Mouse (Mus musculus) kidney, embryonic 16.5 days (tissue): ENCODE data around the gene Ano8. TPM values are rescaled to one million over a fixed set of nuclear protein-coding genes. Genes with fewer than 3 reads are reported as not detected.

Experiments used
- ATAC-seq: fragments of 200-750 bp; cut with Nextera tagmentation; 2 replicates; pipeline ENCODE4 v1.8.0; 2017; ENCODE audit warnings: moderate TSS enrichment; ENCODE audit not compliant: low FRiP score, low TSS enrichment
- H3K27ac ChIP-seq: fragments of 300-500 bp; sonication (generic); 2 replicates; pipeline ENCODE4 v1.5.1; 2014; ENCODE audit warnings: low read length
- H3K27me3 ChIP-seq: fragments of 300-500 bp; sonication (generic); 2 replicates; pipeline ENCODE4 v1.6.1; 2014; ENCODE audit warnings: low read length, control low read depth, mixed read lengths; ENCODE audit not compliant: insufficient read depth
- H3K36me3 ChIP-seq: fragments of 300-500 bp; sonication (generic); 2 replicates; pipeline ENCODE4 v1.6.1; 2014; ENCODE audit warnings: low read length, control low read depth, mixed read lengths; ENCODE audit not compliant: insufficient read depth
- H3K4me1 ChIP-seq: fragments of 300-500 bp; sonication (generic); 2 replicates; pipeline ENCODE4 v1.6.1; 2014; ENCODE audit warnings: low read length, control low read depth, mixed read lengths; ENCODE audit not compliant: insufficient read depth
- H3K4me2 ChIP-seq: fragments of 300-500 bp; sonication (generic); replicated peaks from 2 replicates; pipeline ENCODE4 v1.6.1; 2014; ENCODE audit warnings: low read depth, low read length
- H3K4me3 ChIP-seq: fragments of 300-500 bp; sonication (generic); 2 replicates; pipeline ENCODE4 v1.5.1; 2014; ENCODE audit warnings: mild to moderate bottlenecking, low read length
- H3K9ac ChIP-seq: fragments of 300-500 bp; sonication (generic); replicated peaks from 2 replicates; pipeline ENCODE4 v1.6.1; 2014; ENCODE audit warnings: low read length
- H3K9me3 ChIP-seq: fragments of 300-500 bp; sonication (generic); 2 replicates; pipeline ENCODE4 v1.6.1; 2016; ENCODE audit warnings: low read length, control low read depth
- WGBS: fragments of 180-500 bp; shearing (Covaris S2); extraction: QIAGEN DNeasy Blood & Tissue Kit; methylation state at CpG from one replicate; pipeline ENCODE4 v1.1.7; 2014; 5-methylcytosine and 5-hydroxymethylcytosine counted together
- polyA plus RNA-seq: library from polyadenylated mRNA; unstranded; fragments of >200 nt; fragmentation: Nextera tagmentation; extraction: Ambion mirVana; gene quantifications from 2 replicates; pipeline ENCODE4 v1.2.1, GENCODE M21; 2015

The Ano8 gene
- polyA plus RNA-seq, 1 experiment from 2014 or later = 0.81 TPM

DNA sequence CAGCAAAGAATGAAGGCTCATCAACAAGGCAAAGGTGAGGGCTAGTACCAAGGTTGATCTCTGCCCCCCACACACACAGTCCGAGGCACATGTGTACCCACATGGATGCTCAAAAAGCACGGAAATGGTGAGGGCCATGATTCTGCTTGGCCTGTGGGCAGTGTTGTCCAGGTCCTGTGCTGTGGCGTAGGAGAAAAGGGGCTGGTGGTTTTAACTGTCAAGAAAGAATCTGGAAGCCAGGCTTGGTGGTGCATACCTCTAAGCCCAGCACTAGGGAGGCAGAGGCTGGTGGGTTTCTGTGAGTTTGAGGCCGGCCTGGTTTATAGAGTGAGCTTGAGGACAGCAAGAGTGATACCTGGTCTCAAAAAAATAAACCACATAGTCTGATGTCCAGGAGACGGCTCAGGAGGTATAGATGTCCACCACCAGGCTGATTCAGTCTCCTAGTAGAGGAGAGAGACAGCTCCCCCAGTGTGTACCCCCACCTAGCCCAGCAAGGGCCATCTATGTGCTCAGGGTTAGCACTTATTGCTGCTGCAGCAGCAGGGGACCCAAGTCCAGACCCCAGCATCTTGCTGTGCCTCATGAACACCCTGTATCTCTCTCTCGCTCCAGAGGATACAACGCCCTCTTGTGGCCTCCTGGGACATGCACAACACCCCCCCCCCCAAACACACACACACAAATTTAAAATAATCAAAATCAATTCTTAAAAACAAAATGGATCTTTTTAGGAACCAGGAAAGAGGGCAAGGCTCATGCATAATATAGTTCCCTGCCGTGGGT lies 13.0 kb downstream of the Ano8 start:
- peaks cover 2% of the 10 kb centered on the region; the same call in 1 of the 2 replicates for H3K27me3 ChIP-seq
- H3K9me3 ChIP-seq = no peaks in the 10 kb centered on the region
- peaks cover 21% of the 10 kb centered on the region for H3K36me3 ChIP-seq
- H3K27ac ChIP-seq = no peak overlapping the region
- no peak overlapping the region for H3K9ac ChIP-seq
- H3K4me3 ChIP-seq = no peak overlapping the region
- no peak for ATAC-seq
- WGBS = 86% methylated on average over 8 of the region's 8 CpGs
- no peak overlapping the region for H3K4me2 ChIP-seq
- peaks cover 25% of the 10 kb centered on the region for H3K4me1 ChIP-seq

DNA sequence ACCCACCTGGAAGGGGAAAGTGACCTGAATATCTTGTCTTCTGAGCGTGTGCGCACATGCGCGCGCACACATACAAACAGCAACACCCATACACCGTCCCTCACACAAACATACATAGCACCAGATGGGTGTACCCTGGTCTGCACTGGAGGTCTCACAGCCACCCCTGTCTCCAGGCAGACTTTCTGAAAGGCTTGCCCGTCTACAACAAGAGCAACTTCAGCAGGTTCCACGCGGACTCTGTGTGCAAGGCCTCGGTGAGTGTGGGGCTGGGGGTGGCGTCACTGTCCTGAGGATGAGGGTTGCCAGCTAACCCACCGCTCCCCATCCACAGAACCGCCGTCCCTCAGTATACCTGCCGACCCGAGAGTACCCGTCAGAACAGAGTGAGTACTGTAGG lies 13.9 kb downstream of the Ano8 start:
- no peak overlapping the region for H3K9ac ChIP-seq
- no peak overlapping the region for H3K4me2 ChIP-seq
- 96% methylated on average over 17 of the region's 17 CpGs for whole genome bisulfite sequencing
- no peak overlapping the region for H3K4me3 ChIP-seq
- H3K36me3 ChIP-seq = peaks cover 21% of the 10 kb centered on the region
- ATAC-seq = no peak
- no peaks in the 10 kb centered on the region for H3K27me3 ChIP-seq
- H3K27ac ChIP-seq = no peak overlapping the region
- H3K4me1 ChIP-seq = peaks cover 18% of the 10 kb centered on the region
- H3K9me3 ChIP-seq = no peaks in the 10 kb centered on the region

GRCm38 (mm10) chr8:71470913-71471255 lies 14.9 kb downstream of the Ano8 start:
- Histone ChIP-seq H3K4me1 (peaks cover 15% of the 10 kb centered on the region), H3K4me2 (no peak overlapping the region), H3K36me3 (peaks cover 21% of the 10 kb centered on the region), H3K4me3 (no peak overlapping the region), H3K27me3 (no peaks in the 10 kb centered on the region), H3K27ac (no peak overlapping the region), H3K9me3 (no peaks in the 10 kb centered on the region), H3K9ac (no peak overlapping the region)
- 84% methylated on average over 5 of the region's 5 CpGs for WGBS
- ATAC-seq = no peak

DNA sequence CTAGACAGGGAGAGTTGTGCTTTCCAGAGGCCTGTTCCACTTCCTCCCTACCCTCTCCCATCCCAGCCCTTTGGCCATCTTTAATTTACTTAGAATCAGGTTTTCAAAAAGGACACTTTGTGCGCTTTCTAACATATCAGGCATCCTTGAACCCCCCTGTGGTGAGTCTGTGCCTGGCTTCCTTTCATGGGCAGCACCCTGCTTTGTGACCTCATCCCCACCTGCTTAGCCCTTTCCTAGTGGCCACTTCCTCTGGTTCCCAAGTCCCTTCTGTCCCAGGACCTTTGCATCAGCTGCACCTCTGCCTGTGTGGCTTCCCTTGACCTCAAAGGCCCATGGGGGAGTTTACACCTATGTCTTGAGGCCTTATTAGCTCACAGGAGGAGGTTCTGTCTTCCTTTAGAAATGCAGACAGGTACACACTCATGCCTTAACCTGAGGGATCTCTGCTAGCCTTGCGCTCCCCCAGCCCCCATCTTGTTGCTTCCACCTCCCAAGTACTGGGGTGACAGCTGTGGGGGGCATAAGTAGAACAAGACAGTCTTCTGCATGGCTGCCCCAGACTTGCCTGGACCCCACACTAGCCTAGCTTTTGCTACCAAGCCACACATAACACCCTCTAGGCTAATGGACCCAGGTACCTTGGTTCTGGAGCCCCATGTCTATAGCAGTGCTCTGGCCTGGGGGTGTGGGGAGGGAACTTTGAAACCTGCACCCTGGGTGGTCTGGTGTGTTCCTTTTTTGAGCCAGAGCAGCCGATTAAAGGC lies 15.4 kb downstream of the Ano8 start:
- Histone ChIP-seq H3K36me3 (peaks cover 21% of the 10 kb centered on the region), H3K9me3 (no peaks in the 10 kb centered on the region), H3K4me2 (peak overlapping the region; percentile 84), H3K27me3 (no peaks in the 10 kb centered on the region), H3K4me3 (peak overlapping the region; percentile 78), H3K27ac (no peak overlapping the region), H3K4me1 (peaks cover 17% of the 10 kb centered on the region), H3K9ac (peak overlapping the region; percentile 79)
- WGBS = 79% methylated on average over 3 of the region's 3 CpGs
- ATAC-seq = no peak

DNA sequence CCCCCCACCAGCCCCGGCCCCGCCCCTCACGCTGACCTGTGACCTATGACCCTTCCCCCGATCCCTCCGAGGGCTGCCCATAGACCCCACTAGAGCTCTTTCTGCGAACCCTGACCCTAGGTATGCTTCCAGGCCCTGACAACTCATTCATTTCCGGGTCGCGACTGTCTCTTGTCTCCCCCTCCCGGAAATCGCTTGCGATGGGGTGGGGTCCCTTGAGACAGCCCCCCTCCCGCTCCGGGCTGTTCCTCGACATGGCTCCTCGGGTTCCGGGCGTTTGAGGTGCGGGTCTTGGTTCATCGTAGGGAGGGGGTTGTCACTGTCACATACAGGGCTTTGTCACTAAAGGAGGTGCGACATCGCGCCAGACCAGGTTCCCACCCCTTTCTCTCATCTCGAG lies 16.4 kb downstream of the Ano8 start:
- ATAC-seq = peak; percentile 17
- Histone ChIP-seq H3K9me3 (no peaks in the 10 kb centered on the region), H3K36me3 (peaks cover 18% of the 10 kb centered on the region), H3K27me3 (no peaks in the 10 kb centered on the region), H3K27ac (no peak overlapping the region), H3K4me3 (peak overlapping the region; percentile 78), H3K4me1 (peaks cover 19% of the 10 kb centered on the region), H3K4me2 (peak overlapping the region; percentile 84), H3K9ac (peak overlapping the region; percentile 79)
- WGBS = under 1% methylated on average over 22 of the region's 24 CpGs

- Histone ChIP-seq H3K27me3 (no peaks in the 10 kb centered on the region), H3K27ac (no peak within 1 kb of the TSS), H3K9ac (peak within 1 kb of the TSS; percentile 79), H3K4me1 (peaks cover 24% of the 10 kb centered on the region), H3K9me3 (no peaks in the 10 kb centered on the region), H3K4me3 (peak within 1 kb of the TSS; percentile 78), H3K4me2 (peak within 1 kb of the TSS; percentile 84), H3K36me3 (peaks cover 14% of the 10 kb centered on the region)
- peak; percentile 89 for ATAC-seq
- WGBS = under 1% methylated on average over 42 of the region's 52 CpGs
Measured at GRCm38 (mm10) chr8:71468916-71469315, 16.8 kb downstream of the Ano8 start, which contains the start of gene Dda1. Gene Dda1, plus strand, starts transcription at chr8:71469199.

- no peak overlapping the region for H3K27ac ChIP-seq
- peaks cover 10% of the 10 kb centered on the region; the same call in 1 of the 2 replicates for H3K36me3 ChIP-seq
- H3K4me2 ChIP-seq = no peak overlapping the region
- 96% methylated on average over 1 of the region's 1 CpGs for WGBS
- ATAC-seq = no peak
- H3K4me3 ChIP-seq = no peak overlapping the region
- H3K9me3 ChIP-seq = no peaks in the 10 kb centered on the region
- no peaks in the 10 kb centered on the region for H3K27me3 ChIP-seq
- no peak overlapping the region for H3K9ac ChIP-seq
- peaks cover 27% of the 10 kb centered on the region for H3K4me1 ChIP-seq
Measured at GRCm38 (mm10) chr8:71468001-71468400, 17.8 kb downstream of the Ano8 start.

GRCm38 (mm10) chr8:71467201-71467600 lies 18.6 kb downstream of the Ano8 start:
- WGBS = 94% methylated on average over 2 of the region's 2 CpGs

DNA sequence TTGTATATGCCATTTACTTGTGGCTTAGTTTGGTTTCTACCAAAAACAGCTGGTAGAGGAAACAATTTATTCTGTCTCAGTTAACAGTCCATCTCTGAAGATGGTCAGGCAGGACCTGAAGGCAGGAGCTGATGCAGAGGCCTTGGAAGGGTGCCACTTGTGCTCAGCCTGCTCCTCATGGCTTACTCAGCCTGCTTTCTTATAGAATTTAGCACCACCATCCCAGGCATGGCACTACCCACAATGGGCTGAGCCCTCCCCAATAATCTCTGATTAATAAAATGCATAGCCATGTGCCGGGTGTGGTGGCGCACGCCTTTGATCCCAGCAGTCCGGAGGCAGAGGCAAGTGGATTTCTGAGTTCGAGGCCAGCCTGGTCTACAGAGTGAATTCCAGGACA lies 19.6 kb downstream of the Ano8 start:
- no peak overlapping the region for H3K4me3 ChIP-seq
- H3K9ac ChIP-seq = no peak overlapping the region
- H3K27me3 ChIP-seq = no peaks in the 10 kb centered on the region
- no peak for ATAC-seq
- H3K27ac ChIP-seq = no peak overlapping the region
- H3K9me3 ChIP-seq = no peaks in the 10 kb centered on the region
- H3K4me2 ChIP-seq = no peak overlapping the region
- 94% methylated on average over 5 of the region's 5 CpGs for WGBS
- peaks cover 5% of the 10 kb centered on the region; the same call in 1 of the 2 replicates for H3K36me3 ChIP-seq
- H3K4me1 ChIP-seq = peaks cover 35% of the 10 kb centered on the region

More at GRCm38 (mm10) chr8:71467201-71467600, 18.6 kb downstream of the Ano8 start:
- Histone ChIP-seq H3K27ac (no peak overlapping the region), H3K27me3 (no peaks in the 10 kb centered on the region), H3K9me3 (no peaks in the 10 kb centered on the region), H3K4me3 (no peak overlapping the region), H3K4me1 (peaks cover 34% of the 10 kb centered on the region), H3K36me3 (peaks cover 4% of the 10 kb centered on the region; the same call in 1 of the 2 replicates), H3K4me2 (no peak overlapping the region), H3K9ac (no peak overlapping the region)
- no peak for ATAC-seq

DNA sequence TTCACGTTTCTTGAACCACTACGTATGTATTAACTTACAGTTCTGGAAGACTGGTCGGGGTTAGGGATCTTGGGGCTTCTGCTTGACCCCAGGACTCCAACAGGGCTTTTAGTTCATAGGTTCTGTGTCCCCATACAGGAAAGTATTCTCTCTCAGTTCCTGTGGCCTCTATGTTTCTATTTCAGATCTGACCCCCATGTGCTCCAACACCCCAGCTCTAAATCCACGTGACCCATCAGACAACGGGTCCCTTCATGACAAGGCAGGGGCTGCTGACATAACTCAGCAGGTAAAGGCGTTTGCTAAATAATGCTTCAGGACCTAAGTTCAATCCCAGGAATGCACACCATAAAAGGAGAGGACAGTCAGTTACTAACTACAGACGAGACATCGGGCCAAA lies 20.0 kb downstream of the Ano8 start:
- 75% methylated on average over 8 of the region's 8 CpGs for WGBS
- Histone ChIP-seq H3K4me3 (peak overlapping the region; percentile 82), H3K27me3 (no peaks in the 10 kb centered on the region), H3K36me3 (peaks cover 7% of the 10 kb centered on the region; the same call in 1 of the 2 replicates), H3K4me1 (peaks cover 35% of the 10 kb centered on the region), H3K4me2 (peak overlapping the region; percentile 83), H3K27ac (no peak overlapping the region), H3K9me3 (no peaks in the 10 kb centered on the region), H3K9ac (peak overlapping the region; percentile 69)
- ATAC-seq = no peak
